Mouse (Mus musculus) ES-E14 (cell line): ENCODE data around the gene Gja3.

Source experiments
- CHD2 ChIP-seq: IDR thresholded peaks from 2 replicates; pipeline ENCODE4 v1.6.1; 2014; ENCODE audit warnings: mild to moderate bottlenecking, low read depth, low read length, inconsistent platforms
- MAFK ChIP-seq: IDR thresholded peaks from 2 replicates; pipeline ENCODE4 v1.6.1; 2014; ENCODE audit warnings: mild to moderate bottlenecking, low read depth, low read length, inconsistent platforms; ENCODE audit not compliant: insufficient read depth
- ZC3H11A ChIP-seq: IDR thresholded peaks from 2 replicates; pipeline ENCODE4 v1.6.1; 2012; ENCODE audit warnings: low read depth, mild to moderate bottlenecking, inconsistent platforms, low read length, borderline replicate concordance
- ZNF384 ChIP-seq: IDR thresholded peaks from 2 replicates; pipeline ENCODE4 v1.6.1; 2012; ENCODE audit warnings: low read depth, low read length, inconsistent platforms

- TF ChIP-seq ZNF384: no peak
- no peak for TF ChIP-seq CHD2
- TF ChIP-seq ZC3H11A: no peak
- TF ChIP-seq MAFK: no peak
These were observed 46.5 kb upstream of the Gja3 start, which contains the start of gene Gjb2 for GRCm38 (mm10) chr14:57104106-57105023.
